Mouse (Mus musculus): ENCODE measurements around the gene Vmn1r60. TPM values are rescaled to one million over a fixed set of nuclear protein-coding genes. Genes with fewer than 3 reads are reported as not detected.

Gene Vmn1r60
- not detected in 2 replicates for polyA plus RNA-seq (2012; rRNA removed; ENCODE audit: low replicate concordance)

GRCm38 (mm10) chr7:5547217-5547616, at the start of gene Vmn1r60:
Gene Vmn1r60 (minus strand): TSS chr7:5547317.

DNA sequence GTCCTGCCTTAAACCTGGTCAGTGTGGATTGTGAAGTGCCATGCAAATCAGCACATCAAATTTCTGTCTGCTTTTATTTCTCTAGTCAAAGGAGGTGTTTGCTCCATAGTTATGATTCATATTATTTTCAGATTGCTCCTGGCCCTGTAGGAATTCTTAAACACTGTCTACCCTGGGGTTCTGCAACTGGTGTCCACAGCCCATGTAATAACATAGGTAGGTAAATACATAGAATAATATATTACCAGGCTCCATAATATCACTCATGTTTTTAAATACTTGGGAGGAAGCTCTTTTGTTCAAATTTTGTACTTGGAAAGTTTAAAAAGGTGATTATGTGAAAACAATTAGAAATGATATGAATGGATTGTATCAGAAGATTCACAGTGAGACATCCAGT, 53.3 kb downstream of the Vmn1r60 start, which contains the start of gene Vmn2r28:
Vmn2r28 (minus strand) TSS at position 101 of the 400 bp plus-strand sequence.

Other genes with a start within 250 kb of the Vmn1r60 start
- not detected in 2 replicates for gene Gm5065, start 196.8 kb downstream of the Vmn1r60 start, polyA plus RNA-seq (2012; rRNA removed; ENCODE audit: low replicate concordance)
- gene Nlrp2, start 196.3 kb downstream of the Vmn1r60 start, polyA plus RNA-seq (2012; rRNA removed; ENCODE audit: low replicate concordance) = not detected in 2 replicates
- not detected in 2 replicates for gene Vmn1r58, start 133.9 kb downstream of the Vmn1r60 start, polyA plus RNA-seq (2012; rRNA removed; ENCODE audit: low replicate concordance)
- gene Vmn1r59, start 90.5 kb downstream of the Vmn1r60 start, polyA plus RNA-seq (2012; rRNA removed; ENCODE audit: low replicate concordance) = not detected in 2 replicates
- gene Vmn2r28, start 53.4 kb downstream of the Vmn1r60 start, polyA plus RNA-seq (2012; rRNA removed; ENCODE audit: low replicate concordance) = not detected in 2 replicates
- not detected in 2 replicates for gene Vmn1r61, start 66.0 kb upstream of the Vmn1r60 start, polyA plus RNA-seq (2012; rRNA removed; ENCODE audit: low replicate concordance)
- gene Vmn1r62, start 126.3 kb upstream of the Vmn1r60 start, polyA plus RNA-seq (2012; rRNA removed; ENCODE audit: low replicate concordance) = not detected in 2 replicates

Data from subcutaneous adipose tissue, adult 2 months (tissue).